Mouse (Mus musculus) midbrain, embryonic 13.5 days (tissue): Measurements from ENCODE around the gene Pnkp. TPM values are rescaled to one million over a fixed set of nuclear protein-coding genes. Genes with fewer than 3 reads are reported as not detected.
A peak's percentile ranks its signal among the peaks of the same experiment; 100 is the strongest.

Source experiments
- ATAC-seq: fragments of 200-750 bp; cut with Nextera tagmentation; 2 replicates; pipeline ENCODE4 v1.8.0; 2017; ENCODE audit warnings: mild to moderate bottlenecking, moderate TSS enrichment, moderate library complexity
- H3K27ac ChIP-seq: fragments of 300-500 bp; sonication (generic); 2 replicates; pipeline ENCODE4 v1.5.1; 2015; ENCODE audit warnings: inconsistent platforms, mild to moderate bottlenecking, moderate library complexity
- H3K27me3 ChIP-seq: fragments of 300-500 bp; sonication (generic); 2 replicates; pipeline ENCODE4 v1.6.1; 2015; ENCODE audit warnings: mild to moderate bottlenecking, inconsistent platforms
- H3K36me3 ChIP-seq: fragments of 300-500 bp; sonication (generic); 2 replicates; pipeline ENCODE4 v1.6.1; 2015; ENCODE audit warnings: mild to moderate bottlenecking, inconsistent platforms
- H3K4me1 ChIP-seq: fragments of 300-500 bp; sonication (generic); replicated peaks from 2 replicates; pipeline ENCODE4 v1.6.1; 2015; ENCODE audit warnings: inconsistent platforms
- H3K4me2 ChIP-seq: fragments of 300-500 bp; sonication (generic); replicated peaks from 2 replicates; pipeline ENCODE4 v1.6.1; 2015; ENCODE audit warnings: moderate library complexity, mild to moderate bottlenecking, inconsistent platforms
- H3K4me3 ChIP-seq: fragments of 300-500 bp; sonication (generic); replicated peaks from 2 replicates; pipeline ENCODE4 v1.5.1; 2015; ENCODE audit warnings: mild to moderate bottlenecking, inconsistent platforms
- H3K9ac ChIP-seq: fragments of 300-500 bp; sonication (generic); replicated peaks from 2 replicates; pipeline ENCODE4 v1.6.1; 2015; ENCODE audit warnings: mild to moderate bottlenecking, inconsistent platforms
- H3K9me3 ChIP-seq: fragments of 300-500 bp; sonication (generic); 2 replicates; pipeline ENCODE4 v1.6.1; 2016; ENCODE audit warnings: mild to moderate bottlenecking, inconsistent platforms
- WGBS: fragments of 180-500 bp; shearing (Covaris S2); methylation state at CpG from one replicate; pipeline ENCODE4 v1.1.7; 2015; 5-methylcytosine and 5-hydroxymethylcytosine counted together
- polyA plus RNA-seq: library from polyadenylated mRNA; unstranded; fragments of >200 nt; fragmentation: Nextera tagmentation; extraction: Ambion mirVana; gene quantifications from 2 replicates; pipeline ENCODE4 v1.2.1, GENCODE M21; 2015

The Pnkp gene
- polyA plus RNA-seq, 1 experiment from 2014 or later = 38.5 TPM

DNA sequence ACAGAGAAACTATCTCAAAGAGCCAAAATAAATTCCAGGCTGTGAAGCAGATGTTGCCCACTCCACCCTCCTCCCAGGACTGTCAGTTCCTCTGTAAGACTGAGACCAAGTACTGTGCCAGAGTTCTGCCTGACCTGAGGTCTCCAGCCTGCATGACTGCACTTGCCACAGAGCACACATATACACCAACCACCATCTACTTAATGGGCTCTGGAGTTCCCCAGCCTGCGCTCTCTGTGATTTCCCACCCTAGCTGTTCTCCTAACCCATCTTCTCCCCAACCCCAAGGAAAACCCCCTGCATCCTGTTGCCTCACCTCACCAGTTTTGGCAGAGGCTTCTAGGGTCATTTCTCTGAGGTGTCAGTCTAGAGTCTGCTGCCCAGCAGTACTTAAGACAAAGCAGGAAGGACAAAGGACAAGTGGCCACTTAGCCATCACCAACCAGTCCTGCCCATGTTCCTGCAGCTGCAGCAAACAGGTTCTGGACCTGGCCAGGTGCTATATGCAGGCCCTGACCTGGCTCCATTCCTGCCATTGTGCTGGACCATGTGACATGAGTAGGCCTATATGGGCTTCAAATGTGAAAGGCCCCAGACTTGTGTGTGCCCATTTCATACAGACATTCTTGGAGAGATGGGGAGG is 21.4 kb upstream of the Pnkp start:
- no peak overlapping the region for H3K4me2 ChIP-seq
- H3K9me3 ChIP-seq = no peaks in the 10 kb centered on the region
- no peak overlapping the region for H3K9ac ChIP-seq
- no peak overlapping the region for H3K4me3 ChIP-seq
- H3K27ac ChIP-seq = no peak overlapping the region
- H3K36me3 ChIP-seq = peaks cover 21% of the 10 kb centered on the region
- ATAC-seq = no peak
- H3K27me3 ChIP-seq = peaks cover 25% of the 10 kb centered on the region
- WGBS = 100% methylated on average over 1 of the region's 1 CpGs
- peaks cover 18% of the 10 kb centered on the region for H3K4me1 ChIP-seq

DNA sequence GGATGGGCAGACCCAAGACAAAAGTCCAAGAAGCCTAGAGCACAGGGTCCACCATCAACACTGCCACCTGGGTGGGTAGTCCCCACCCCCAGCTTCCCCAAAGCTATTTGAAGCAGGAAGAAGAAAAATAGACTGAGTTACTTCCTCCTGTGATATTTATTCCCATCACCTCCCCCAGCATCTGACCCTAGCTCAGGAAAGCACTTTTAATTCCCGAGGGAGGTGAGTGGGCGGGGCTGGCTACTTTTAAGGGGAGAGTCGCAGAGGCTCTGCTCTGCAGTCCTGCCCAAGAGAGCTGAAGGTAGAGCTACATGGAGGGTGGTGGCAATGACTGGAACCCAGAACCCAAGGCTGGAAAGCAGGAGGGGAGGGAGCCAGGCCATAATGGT is 20.9 kb upstream of the Pnkp start:
- peaks cover 18% of the 10 kb centered on the region for H3K4me1 ChIP-seq
- H3K27ac ChIP-seq = no peak overlapping the region
- peaks cover 30% of the 10 kb centered on the region for H3K27me3 ChIP-seq
- 58% methylated on average over 3 of the region's 3 CpGs for WGBS
- H3K4me2 ChIP-seq = no peak overlapping the region
- ATAC-seq = no peak
- peaks cover 21% of the 10 kb centered on the region for H3K36me3 ChIP-seq
- no peak overlapping the region for H3K9ac ChIP-seq
- no peak overlapping the region for H3K4me3 ChIP-seq
- H3K9me3 ChIP-seq = no peaks in the 10 kb centered on the region

GRCm38 (mm10) chr7:44836423-44837053 is 20.4 kb upstream of the Pnkp start:
- Histone ChIP-seq H3K9me3 (no peaks in the 10 kb centered on the region), H3K4me3 (no peak overlapping the region), H3K27me3 (peaks cover 35% of the 10 kb centered on the region), H3K4me1 (peaks cover 18% of the 10 kb centered on the region), H3K27ac (no peak overlapping the region), H3K9ac (no peak overlapping the region), H3K4me2 (no peak overlapping the region), H3K36me3 (peaks cover 21% of the 10 kb centered on the region)
- 88% methylated on average over 9 of the region's 9 CpGs for WGBS
- ATAC-seq = no peak

GRCm38 (mm10) chr7:44838073-44838472 is 18.9 kb upstream of the Pnkp start:
- 81% methylated on average over 6 of the region's 6 CpGs for WGBS
- peaks cover 40% of the 10 kb centered on the region for H3K27me3 ChIP-seq
- no peak overlapping the region for H3K27ac ChIP-seq
- no peak overlapping the region for H3K4me3 ChIP-seq
- peaks cover 18% of the 10 kb centered on the region for H3K4me1 ChIP-seq
- H3K9ac ChIP-seq = no peak overlapping the region
- peaks cover 28% of the 10 kb centered on the region for H3K36me3 ChIP-seq
- no peak for ATAC-seq
- H3K9me3 ChIP-seq = no peaks in the 10 kb centered on the region
- H3K4me2 ChIP-seq = no peak overlapping the region

DNA sequence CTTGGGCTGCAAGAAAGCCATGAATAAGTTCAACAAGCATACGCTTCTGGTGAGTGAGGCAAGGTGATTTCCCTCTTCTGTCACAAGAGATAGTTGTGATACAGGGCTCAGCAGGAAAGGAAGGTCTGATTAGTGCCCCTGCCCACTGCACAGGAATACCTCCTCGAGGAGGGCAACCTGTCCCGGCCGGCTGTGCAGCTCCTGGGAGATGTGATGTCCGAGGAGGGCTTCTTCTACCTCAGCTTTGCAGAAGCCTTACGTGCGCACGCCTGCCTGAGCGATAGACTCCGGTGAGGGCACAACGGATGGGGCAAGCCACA is 17.8 kb upstream of the Pnkp start:
- Histone ChIP-seq H3K4me3 (peak overlapping the region; percentile 32), H3K4me1 (peaks cover 18% of the 10 kb centered on the region), H3K27ac (no peak overlapping the region), H3K4me2 (peak overlapping the region; percentile 60), H3K9ac (peak overlapping the region; percentile 62), H3K27me3 (peaks cover 40% of the 10 kb centered on the region), H3K9me3 (no peaks in the 10 kb centered on the region), H3K36me3 (peaks cover 39% of the 10 kb centered on the region)
- ATAC-seq = 0 out of 2 replicates have a peak, but pooled peaks have one; percentile 0
- 29% methylated on average over 11 of the region's 11 CpGs for WGBS

- peaks cover 18% of the 10 kb centered on the region for H3K4me1 ChIP-seq
- no peak overlapping the region for H3K27ac ChIP-seq
- peaks cover 44% of the 10 kb centered on the region for H3K36me3 ChIP-seq
- H3K27me3 ChIP-seq = peaks cover 40% of the 10 kb centered on the region
- peak overlapping the region; percentile 32 for H3K4me3 ChIP-seq
- H3K4me2 ChIP-seq = peak overlapping the region; percentile 60
- ATAC-seq = peak; percentile 69
- H3K9me3 ChIP-seq = no peaks in the 10 kb centered on the region
- H3K9ac ChIP-seq = peak overlapping the region; percentile 62
- under 1% methylated on average over 58 of the region's 58 CpGs for WGBS
Observed at GRCm38 (mm10) chr7:44839491-44840191, 17.3 kb upstream of the Pnkp start.

GRCm38 (mm10) chr7:44840426-44840825 is 16.5 kb upstream of the Pnkp start:
- ATAC-seq = no peak
- Histone ChIP-seq H3K4me2 (peak overlapping the region; percentile 60; the same call in 1 of the 2 replicates), H3K4me3 (peak overlapping the region; percentile 32), H3K9me3 (no peaks in the 10 kb centered on the region), H3K36me3 (peaks cover 52% of the 10 kb centered on the region), H3K27me3 (peaks cover 40% of the 10 kb centered on the region), H3K4me1 (peaks cover 18% of the 10 kb centered on the region), H3K9ac (no peak overlapping the region), H3K27ac (no peak overlapping the region)
- WGBS = 60% methylated on average over 14 of the region's 14 CpGs

- Histone ChIP-seq H3K9ac (no peak overlapping the region), H3K4me3 (no peak overlapping the region), H3K9me3 (no peaks in the 10 kb centered on the region), H3K27me3 (peaks cover 40% of the 10 kb centered on the region), H3K4me1 (peaks cover 20% of the 10 kb centered on the region), H3K4me2 (no peak overlapping the region), H3K36me3 (peaks cover 67% of the 10 kb centered on the region), H3K27ac (no peak overlapping the region)
- 91% methylated on average over 8 of the region's 8 CpGs for WGBS
- no peak for ATAC-seq
Observed at GRCm38 (mm10) chr7:44841825-44842463, 15.0 kb upstream of the Pnkp start.

DNA sequence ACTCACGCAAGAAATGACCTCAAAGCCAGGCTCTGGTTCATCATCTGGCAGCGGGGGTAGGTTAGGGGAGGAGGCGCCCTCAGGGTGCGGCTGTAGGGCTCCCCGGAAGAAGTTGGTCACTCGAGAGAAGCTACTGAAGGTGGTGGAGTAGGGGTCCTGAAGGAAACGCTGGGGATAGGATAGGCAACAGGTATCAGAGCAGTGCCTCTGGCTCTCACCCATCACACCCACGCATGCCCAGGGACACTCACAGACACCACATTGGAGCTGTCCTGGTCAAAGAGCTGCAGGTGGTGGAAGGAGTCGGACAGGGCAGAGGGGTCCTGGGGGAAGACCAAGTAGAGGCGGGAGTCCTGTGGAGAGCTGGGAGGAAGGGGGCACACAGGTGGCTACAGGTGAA is 11.9 kb upstream of the Pnkp start:
- Histone ChIP-seq H3K9me3 (no peaks in the 10 kb centered on the region), H3K9ac (no peak overlapping the region), H3K4me1 (peaks cover 19% of the 10 kb centered on the region), H3K36me3 (peaks cover 67% of the 10 kb centered on the region), H3K27me3 (peaks cover 20% of the 10 kb centered on the region), H3K4me2 (no peak overlapping the region), H3K27ac (no peak overlapping the region), H3K4me3 (no peak overlapping the region)
- no peak for ATAC-seq
- WGBS = 95% methylated on average over 10 of the region's 10 CpGs

GRCm38 (mm10) chr7:44846804-44847203 is 10.1 kb upstream of the Pnkp start:
- Histone ChIP-seq H3K9me3 (no peaks in the 10 kb centered on the region), H3K9ac (no peak overlapping the region), H3K4me2 (no peak overlapping the region), H3K27ac (no peak overlapping the region), H3K27me3 (peaks cover 2% of the 10 kb centered on the region), H3K36me3 (peaks cover 53% of the 10 kb centered on the region), H3K4me1 (peaks cover 28% of the 10 kb centered on the region), H3K4me3 (no peak overlapping the region)
- no peak for ATAC-seq
- WGBS = 89% methylated on average over 7 of the region's 7 CpGs

DNA sequence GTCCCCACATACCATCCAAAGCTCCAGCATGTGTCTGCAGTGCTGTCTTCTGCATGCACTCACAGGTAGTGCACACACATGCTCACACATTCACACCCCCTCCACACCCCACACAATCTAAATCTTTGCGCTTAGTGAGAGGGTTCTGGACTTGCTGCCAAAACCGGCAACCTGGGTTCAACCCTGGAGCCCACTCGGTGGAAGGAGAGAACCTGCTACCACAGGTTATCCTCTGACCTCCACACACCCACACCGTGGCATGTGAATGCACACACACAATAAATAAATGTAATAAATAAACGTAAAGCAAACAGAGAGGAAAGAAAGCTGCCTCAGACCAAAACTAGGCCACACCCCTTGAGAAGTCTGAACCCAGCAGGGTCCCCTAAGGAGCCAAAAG is 9.2 kb upstream of the Pnkp start:
- WGBS = 86% methylated on average over 5 of the region's 5 CpGs
- H3K27ac ChIP-seq = peak overlapping the region; percentile 97; the same call in 1 of the 2 replicates

More for the DNA sequence above, 9.2 kb upstream of the Pnkp start:
- no peak for ATAC-seq
- H3K36me3 ChIP-seq = peaks cover 52% of the 10 kb centered on the region
- peak overlapping the region; percentile 64 for H3K9ac ChIP-seq
- peaks cover 35% of the 10 kb centered on the region for H3K4me1 ChIP-seq
- H3K4me3 ChIP-seq = peak overlapping the region; percentile 75
- no peaks in the 10 kb centered on the region for H3K27me3 ChIP-seq
- no peaks in the 10 kb centered on the region for H3K9me3 ChIP-seq
- peak overlapping the region; percentile 89 for H3K4me2 ChIP-seq
